Mouse (Mus musculus) lung, adult 2 months (tissue): ENCODE measurements at regions not wholly inside any gene's neighbourhood (a gene's known extent, or its start where the extent isn't known, plus 50 kb on each side); places are given as distances from the start of the nearest gene placed in this dataset.

Source experiments
- CTCF ChIP-seq: fragments of 200-500 bp; IDR thresholded peaks from 2 replicates; pipeline ENCODE4 v1.5.1; 2011; ENCODE audit warnings: mild to moderate bottlenecking, low read length, control low read depth; ENCODE audit not compliant: insufficient read depth
- POLR2A ChIP-seq: fragments of 200-500 bp; IDR thresholded peaks from 2 replicates; pipeline ENCODE4 v1.6.1; 2011; ENCODE audit warnings: low read depth, mild to moderate bottlenecking, control low read depth, low read length, borderline replicate concordance; ENCODE audit errors: extremely low read depth

DNA sequence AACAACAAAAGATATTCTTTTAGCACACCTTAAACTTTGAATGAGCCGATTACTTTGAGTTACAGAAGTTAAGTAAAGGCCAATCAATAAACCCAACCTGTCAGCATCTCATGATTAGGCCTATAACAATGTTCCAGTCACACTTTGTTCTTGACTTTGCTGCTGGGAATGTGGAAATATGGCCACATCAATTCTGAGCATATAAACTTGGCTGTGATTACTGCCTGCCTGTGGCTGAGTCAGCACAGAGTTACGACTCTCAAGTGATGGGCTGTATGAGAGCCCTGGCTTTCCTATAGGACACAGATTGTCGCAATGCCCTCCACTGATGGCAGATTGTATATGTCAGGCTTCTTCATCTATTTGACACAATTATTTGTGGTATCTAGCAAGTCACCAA is 152.6 kb downstream of the Tm4sf1 start:
- TF ChIP-seq POLR2A (no peak), CTCF (no peak)
